Mouse (Mus musculus): Measurements from ENCODE around the gene Glt8d1.

Gene Glt8d1

DNA sequence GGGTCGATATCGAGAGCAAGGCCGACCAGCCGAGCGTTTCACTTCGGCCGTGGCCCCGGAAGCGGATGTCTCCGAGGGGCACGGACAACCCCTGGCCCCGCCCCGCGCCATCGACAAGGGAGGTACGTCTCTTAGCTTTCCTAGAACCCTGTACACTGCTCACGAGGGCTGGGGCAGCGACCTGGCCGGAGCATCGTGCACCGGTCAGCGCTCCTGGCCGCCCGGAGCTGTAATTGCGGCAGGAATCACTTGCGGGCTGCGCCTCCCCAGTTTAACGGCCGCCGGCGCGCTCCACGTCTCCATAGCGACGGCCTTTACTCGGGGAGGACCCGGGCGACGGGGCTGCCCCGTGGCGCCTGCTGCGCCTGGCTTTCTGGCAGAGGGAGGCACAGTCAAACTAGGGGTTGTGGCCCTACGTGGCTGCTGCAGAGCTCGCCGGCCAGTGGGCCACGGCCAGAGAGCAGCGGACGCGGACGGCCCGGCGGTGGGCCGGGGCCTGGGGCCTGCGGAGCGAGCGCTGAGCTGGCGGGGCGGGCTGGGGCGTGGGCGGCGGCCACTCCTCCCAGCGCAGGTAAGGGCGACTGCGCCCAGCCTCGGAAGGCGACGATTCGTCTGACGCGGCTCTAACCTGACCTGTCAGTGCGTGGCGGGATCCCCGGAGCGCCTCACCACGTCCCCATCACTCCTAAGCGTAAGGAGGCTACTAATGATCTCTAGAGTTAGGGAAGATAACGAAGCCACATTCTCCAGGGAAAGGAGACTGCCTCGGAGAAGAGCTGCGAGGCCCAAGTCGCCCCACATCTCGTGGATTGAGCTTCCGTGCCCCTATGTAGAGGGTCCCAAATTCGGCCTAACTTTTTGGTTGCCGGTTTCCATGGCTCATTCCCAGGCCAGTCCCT, at the start of gene Glt8d1, which contains the start of gene Spcs1:
TSS of gene Glt8d1 (plus strand) at position 94 of the 899 bp plus-strand sequence.
TSS of gene Spcs1 (minus strand) at position 366 of the 899 bp plus-strand sequence.
- peak; percentile 86 for DNase-seq (ENCODE audit: low spot score)

DNA sequence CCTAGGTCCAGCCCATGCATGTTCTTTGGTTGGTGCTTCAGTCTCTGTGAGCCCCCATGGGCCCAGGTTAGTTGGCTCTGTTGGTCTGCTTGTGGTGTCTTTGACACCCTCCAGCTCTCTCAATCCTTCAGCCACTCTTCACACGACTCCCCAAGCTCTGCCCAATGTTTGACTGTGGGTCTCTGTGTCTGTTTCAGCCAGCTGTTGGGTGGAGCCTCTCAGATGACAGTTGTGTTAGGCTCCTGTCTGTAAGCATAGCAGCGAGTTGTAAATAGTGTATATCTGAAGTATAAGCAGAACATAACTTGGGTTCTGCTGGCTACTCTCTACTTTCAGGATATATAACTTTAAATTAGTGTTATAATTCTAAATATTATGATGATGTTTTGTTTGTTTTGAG, 42.7 kb upstream of the Glt8d1 start:
- DNase-seq (ENCODE audit: low spot score), result no peak

DNA sequence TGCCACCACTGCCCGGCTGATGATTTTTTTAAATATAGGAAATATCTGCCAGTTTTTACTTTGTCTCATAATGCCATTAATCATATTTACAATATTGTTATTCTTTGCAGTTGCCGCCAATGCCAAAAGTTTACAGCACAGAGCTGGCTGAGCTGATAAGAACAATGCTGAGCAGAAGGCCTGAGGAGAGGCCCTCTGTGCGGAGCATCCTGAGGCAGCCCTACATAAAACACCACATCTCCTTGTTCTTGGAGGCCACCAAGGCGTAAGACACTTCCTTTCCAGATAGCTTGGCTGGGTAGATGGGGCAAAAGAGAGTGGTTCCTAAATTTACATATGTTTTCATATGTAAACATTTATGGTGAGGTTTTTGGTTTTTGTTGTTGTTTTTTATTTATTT, 42.2 kb upstream of the Glt8d1 start:
- no peak for DNase-seq (ENCODE audit: low spot score)

DNA sequence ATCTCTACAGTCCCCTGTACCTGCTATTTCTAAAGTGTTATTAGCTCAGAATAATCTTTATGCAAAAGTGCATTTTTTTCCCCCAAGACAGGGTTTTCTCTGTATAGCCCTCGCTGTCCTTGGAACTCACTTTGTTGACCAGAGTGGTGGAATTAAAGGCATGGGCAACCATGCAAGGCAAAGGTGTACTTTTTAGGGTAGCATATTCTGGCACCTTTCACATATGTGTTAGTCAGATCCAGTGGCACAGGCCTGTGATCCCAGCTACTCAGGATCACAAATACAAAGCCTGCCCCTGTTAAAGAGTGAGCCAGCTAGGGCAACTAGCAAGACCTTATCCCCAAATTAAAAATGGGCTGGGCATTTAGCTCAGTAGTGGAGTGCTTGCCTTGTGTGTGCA, 40.8 kb upstream of the Glt8d1 start:
- DNase-seq (ENCODE audit: low spot score), result no peak

DNA sequence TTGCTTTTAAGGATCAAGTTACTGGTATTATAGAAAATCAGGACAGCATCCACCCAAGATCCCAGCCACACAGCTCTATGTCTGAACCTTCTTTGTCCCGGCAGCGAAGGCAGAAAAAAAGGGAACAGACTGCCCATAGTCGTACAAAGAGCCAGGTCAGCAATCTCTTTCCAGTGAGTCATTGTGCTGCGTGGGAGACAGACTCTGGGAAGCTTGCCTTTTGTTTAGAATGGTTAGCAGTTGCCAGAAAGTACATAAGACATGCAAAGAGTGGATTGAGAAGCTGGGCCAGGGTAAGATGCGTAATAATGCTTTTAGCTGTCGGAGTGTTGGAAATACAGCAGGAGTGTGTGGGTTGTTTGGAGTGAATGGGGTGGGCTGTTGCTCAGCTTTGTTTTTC, 27.0 kb upstream of the Glt8d1 start:
- peak; percentile 11 for DNase-seq (ENCODE audit: low spot score)

DNA sequence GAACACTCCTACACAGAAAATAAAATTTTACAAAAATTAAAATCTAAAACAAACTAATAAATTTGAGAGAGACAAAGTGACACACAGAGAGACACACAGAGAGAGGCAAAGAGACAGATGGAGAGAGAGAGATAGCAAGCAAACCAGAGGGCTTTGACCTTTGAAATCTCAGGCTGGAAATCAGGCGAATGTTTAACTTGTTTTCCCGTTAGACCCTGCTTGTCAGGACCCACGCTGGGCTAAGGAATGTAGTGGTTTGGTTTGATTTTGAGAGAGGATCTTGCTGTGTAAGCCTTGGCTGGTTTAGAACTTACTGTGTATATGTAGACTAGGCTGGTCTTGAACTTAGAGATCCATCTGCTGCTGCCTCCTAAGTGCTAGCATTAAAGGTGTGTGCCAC, 25.0 kb upstream of the Glt8d1 start:
- no peak for DNase-seq (ENCODE audit: low spot score)

DNA sequence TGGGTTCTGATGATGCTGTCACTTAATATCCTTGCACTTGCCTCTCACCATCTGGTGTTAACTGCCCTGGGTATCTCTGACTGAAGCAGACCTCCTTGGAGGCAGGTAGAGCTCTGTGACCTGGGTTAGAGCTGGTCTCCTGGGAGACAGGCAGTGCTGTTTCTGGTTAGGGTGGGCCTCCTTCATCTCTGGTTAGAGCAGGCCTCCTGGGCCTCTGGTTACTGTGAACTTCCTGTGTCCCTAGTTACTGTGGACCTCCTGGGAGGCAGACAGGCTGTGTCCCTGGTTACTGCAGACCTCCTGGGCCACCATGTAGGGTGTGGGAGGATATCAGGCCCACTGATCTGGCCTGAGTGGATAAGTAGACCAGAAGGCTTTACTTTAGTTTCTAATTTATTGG, 4.8 kb upstream of the Glt8d1 start:
- no peak for DNase-seq (ENCODE audit: low spot score)

DNA sequence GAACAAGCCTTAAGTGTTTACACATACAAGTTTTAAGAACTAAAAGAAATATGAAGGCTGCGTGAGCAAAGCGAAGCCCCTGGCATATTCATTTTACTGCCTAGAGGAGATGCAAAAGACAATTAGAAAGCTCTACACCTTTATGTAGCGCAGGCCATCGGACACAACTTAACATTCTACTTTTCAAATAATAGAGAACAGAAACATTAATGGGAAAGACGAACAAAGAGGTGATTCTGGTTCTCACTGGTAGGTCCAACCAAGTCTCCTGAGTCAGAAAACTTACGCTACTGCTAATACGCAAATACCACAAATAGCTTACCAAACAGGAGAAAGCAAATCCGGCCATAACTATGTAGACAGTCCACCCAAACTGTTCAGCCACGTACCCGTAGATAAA, 844 bp upstream of the Glt8d1 start:
- no peak for DNase-seq (ENCODE audit: low spot score)

DNA sequence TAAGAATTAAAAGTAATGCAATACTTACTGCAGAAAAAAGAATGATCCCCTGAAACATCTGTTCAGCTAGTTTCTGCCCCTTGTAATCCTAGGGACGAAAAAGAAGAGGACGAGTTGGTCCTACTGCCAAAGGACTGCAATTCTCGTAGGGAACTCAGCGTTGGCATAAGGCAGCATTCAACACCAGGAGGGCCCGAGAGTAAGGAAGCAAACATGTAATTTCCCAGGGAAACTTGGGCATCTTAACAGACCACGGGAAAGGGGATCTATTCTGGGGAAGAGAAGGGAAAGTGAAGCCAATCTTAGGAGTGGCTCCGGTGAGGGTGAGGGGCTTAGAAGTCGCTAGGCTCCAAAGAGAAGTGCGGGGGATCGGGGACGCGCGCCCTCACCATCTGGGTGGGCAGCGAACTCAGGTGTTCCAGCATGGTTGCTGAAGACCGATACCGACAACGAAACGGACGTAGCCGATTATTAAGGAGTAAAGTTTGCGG, 339 bp upstream of the Glt8d1 start:
- no peak for DNase-seq (ENCODE audit: low spot score)

DNA sequence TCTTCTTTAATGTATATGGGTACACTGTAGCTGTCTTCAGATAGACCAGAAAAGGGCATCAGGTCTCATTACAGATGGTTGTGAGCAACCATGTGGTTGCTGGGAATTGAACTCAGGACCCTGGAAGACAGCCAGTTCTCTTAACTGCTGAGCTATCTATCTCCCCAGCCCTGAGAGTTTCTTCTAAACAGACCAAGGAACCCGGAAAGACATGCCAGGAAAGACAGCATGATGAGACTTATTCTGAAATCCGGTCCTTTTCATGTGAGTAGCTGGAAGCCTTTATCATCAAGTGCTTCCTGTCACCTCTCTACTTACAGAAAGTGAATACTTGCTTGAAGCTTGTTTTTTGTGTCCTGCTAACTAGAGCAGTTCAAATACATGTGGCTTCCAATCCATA, 3.3 kb downstream of the Glt8d1 start:
- no peak for DNase-seq (ENCODE audit: low spot score)

DNA sequence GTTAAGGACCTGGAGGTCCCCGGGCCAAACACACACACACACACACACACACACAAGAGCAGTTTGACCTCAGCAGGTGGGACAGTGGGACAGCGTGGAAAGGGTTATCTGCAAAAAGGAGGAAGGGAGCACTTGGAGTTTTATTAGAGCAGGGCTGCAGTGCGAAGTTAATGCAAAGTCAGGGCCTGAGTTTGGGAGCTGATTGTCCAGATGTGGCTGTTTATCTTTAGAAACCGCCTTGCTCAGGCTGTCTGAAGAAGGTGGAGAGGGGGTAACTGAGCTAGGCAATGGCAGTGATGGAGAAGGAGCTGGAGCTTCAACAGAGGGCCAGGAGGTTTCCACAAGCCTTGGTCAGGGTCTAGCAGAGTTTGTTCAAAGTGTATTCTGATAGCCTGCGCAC, 5.6 kb downstream of the Glt8d1 start:
- DNase-seq (ENCODE audit: low spot score), result no peak

DNA sequence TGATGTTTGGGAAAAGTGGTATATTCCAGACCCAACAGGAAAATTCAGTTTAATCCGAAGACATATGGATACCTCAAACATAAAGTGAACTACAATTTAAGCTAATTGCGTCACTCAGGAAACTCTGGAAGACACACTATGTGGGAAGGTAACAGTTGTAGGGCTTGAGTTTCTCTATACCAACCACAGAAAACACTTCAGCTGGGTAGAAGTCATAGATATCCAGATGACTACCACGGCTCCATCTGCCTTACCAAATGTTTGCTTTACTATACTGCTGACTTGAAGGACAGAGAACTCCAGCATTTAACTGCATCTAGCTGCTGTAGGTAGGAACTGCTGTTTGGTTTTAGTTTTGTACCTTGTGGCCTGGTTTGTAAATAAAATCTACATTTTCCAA, 10.4 kb downstream of the Glt8d1 start:
- no peak for DNase-seq (ENCODE audit: low spot score)

DNA sequence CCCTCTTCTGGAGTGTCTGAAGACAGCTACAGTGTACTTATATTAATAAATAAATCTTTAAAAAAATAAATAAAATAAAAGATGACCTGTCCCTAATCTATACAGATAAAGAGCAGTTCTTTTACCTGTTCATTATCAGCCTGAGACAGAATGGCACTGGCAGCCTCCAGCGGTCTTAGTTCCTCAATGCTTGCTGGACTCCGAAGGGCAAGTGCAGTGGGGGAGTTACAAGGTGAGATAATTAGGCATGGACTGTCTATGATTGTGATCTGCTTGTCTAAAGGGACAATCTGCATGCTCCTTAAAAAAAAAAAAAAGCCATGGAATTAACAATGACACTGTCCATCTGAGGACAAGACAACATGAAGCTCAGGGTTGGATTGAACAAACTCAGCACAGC, 12.7 kb downstream of the Glt8d1 start:
- no peak for DNase-seq (ENCODE audit: low spot score)

DNA sequence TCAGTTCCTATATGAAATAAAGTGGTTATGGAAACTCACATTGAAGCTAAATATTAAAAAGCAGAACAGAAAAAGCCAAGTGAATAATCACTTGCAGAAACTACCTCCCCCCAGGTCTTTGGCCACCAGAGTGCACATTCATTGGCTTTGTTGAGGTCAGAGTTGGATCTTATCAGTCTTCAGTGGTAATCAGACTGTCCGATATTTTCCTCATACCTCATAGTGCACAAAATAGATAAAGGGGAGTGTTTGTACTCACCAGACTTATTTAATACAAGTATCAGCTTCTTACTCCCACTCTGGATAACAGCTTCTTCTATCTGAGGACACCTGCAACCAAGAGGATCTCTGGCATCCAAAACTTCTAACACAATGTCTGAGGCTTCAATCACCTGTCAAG, 14.9 kb downstream of the Glt8d1 start:
- DNase-seq (ENCODE audit: low spot score), result no peak

DNA sequence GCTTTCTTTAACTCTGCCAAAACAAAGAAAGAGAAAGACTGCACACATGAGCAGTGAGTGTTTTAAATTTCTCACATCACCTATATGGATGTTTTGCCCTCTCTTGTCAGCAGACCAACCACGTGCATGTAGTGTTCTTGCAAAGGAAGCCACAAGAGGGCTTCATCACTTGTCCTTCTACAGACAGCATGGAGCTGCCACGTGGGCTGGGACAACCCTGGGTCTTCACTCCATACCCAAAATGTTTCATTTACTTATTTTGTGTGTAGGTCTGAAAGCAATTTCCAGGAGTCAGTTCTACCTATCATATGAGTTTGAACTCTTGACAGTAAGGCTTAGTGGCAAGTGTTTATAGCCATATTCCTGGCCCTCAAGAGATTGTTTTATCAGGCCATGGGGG, 16.7 kb downstream of the Glt8d1 start:
- no peak for DNase-seq (ENCODE audit: low spot score)

DNA sequence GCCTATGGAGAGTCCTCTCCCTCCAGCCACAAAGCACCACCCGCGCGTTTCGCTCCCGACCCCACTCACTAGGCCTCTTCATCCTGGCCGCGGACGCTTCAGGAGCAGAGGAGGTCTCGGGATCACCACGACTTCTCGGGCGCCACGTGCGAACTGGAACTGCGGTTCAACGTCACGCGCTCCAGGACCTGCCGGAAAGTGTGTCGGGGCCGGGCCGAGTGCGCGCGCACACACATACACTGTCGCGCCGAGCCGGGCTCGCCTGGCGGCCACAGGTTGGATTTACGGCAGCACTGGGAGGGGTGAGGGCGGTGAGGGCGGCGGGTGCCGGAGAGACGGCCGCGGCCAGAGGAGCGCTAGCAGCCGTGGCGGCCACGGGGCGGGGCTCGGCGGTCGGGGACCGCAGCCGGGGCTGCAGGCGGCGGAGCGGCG, 17.7 kb downstream of the Glt8d1 start, which contains the start of the genes Pbrm1 and Gnl3:
TSS of gene Pbrm1 (plus strand) at position 279 of the 432 bp plus-strand sequence.
TSS of gene Gnl3 (minus strand) at position 293 of the 432 bp plus-strand sequence.
- peak; percentile 95 for DNase-seq (ENCODE audit: low spot score)

DNA sequence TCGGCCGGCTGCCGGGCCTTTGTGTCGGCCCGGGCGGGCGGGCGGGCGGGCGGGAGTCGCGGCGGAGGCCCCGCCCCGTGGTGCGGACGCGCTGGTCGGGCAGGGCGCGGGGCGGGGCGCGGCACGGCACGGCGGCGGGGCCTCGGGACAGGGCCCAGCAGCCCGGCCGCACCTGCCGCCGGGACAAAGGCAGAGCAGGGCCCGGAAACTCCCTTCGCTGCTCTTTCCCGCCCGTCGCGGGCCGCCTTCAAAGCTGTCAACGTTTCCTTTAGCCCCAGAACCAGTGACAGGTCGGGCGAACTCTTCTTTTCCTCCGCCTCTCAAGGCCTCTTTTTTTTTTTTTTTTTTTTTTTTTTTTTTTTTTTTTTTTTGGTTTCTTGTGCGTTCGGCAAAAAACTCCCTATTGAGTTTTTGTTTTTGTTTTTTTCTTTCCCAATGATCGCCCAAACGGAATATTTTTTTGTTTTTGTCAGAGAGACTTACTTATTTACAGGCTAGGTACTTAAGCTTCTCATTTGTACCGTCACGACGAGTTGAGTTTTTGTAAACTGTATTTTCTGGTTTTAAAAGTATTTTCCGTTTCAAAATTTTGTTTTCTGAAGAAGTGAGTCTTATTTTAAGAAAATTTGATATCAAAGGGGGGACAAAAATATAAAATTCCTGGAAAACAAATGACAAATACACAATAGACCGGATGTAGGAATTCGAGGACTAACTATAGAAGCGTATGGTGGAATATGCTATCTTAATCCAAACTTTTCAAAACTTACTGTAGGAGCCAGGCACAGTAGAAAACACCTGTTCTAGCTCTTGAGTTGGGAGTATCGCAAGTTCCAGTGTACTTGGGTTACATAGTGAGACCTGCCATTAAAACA, 18.4 kb downstream of the Glt8d1 start:
- DNase-seq (ENCODE audit: low spot score), result peak; percentile 65

DNA sequence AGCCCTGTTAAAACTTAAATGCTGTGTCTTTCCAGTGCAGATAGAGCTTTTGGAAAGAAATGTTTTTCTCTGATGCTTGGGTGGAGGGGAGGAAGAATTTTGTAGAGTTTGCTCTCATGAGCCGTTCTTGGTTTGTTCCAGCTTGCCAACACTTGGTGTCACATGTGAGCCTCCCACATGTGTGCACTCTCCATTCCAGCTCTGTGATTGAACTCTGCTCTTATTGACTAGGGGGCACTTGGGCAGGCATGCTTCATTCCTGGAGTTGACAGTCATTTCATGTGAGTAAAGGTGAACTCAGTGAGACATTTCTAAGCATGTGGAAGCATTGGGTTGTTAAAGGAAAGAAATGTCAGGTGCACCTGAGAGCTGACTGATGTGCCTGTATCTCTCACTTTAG, 21.4 kb downstream of the Glt8d1 start:
- DNase-seq (ENCODE audit: low spot score), result no peak

DNA sequence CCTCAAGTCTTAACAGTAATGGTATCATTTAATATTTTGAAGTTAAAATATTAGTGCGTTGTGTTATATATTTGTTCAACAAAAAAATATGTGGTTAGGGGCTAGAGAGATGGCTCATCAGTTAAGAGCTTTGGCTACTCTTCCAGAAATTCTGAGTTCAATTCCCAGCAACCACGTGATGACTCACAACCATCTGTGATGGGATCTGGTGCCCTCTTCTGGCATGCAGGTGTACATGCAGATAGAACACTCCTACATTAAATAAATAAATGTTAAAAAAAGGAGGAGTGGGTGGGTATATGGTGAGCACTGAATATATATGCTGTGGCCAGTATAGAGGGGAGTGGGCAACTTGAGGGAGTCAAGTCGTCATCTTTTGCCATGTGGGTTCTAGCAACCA, 24.6 kb downstream of the Glt8d1 start:
- DNase-seq (ENCODE audit: low spot score), result no peak

DNA sequence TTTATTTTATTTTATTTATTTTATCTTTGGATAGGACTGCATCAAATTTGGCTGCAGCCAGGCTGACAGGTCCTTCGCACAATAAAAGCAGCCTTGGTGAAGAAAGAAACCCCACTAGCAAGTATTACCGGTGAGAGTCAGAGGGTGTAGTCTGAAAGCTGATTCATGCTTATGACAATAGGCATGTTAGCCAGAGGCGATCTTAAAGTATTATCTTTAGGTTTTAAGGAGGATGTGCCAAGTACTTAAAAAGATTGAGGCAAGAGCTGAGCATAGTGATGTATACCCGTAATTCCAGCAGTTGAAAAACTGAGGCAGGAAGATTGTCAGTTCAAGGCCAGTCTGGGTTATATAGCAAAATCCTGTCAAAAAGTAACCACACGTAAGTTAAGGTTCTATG, 44.1 kb downstream of the Glt8d1 start:
- no peak for DNase-seq (ENCODE audit: low spot score)

DNA sequence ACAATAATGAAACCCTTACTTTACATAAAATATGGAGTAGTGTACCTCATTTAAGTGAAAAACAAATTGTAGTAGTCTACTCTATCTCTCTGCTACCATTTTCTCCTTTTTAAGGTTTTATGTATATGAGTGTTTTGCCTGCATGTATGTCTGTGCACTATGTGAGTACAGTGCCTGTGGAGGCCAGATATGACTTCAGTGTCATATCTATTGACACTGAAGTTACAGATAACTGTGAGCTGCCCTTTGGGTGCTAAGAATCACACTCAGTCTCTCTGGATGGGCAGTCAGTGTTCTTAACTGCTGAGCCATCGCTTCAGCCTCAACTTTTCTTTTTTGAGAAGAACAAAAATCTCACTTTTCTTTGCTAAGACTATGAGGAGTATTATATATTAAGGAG, 44.6 kb downstream of the Glt8d1 start:
- no peak for DNase-seq (ENCODE audit: low spot score)
